Mouse (Mus musculus): ENCODE measurements around the gene Elmod1. TPM values are rescaled to one million over a fixed set of nuclear protein-coding genes. Genes with fewer than 3 reads are reported as not detected.
"Not testable (repeated sequence)": the region's sequence is repeated elsewhere in the genome, so short reads cannot be mapped to it uniquely, and the experiment has no call there.

Elmod1 gene
- polyA plus RNA-seq (2012; rRNA removed) (0.03 and 0.08 TPM in 2 replicates), polyA plus RNA-seq (2014; fragmentation: Nextera tagmentation; extraction: Ambion mirVana) (not detected in 2 replicates)

DNA sequence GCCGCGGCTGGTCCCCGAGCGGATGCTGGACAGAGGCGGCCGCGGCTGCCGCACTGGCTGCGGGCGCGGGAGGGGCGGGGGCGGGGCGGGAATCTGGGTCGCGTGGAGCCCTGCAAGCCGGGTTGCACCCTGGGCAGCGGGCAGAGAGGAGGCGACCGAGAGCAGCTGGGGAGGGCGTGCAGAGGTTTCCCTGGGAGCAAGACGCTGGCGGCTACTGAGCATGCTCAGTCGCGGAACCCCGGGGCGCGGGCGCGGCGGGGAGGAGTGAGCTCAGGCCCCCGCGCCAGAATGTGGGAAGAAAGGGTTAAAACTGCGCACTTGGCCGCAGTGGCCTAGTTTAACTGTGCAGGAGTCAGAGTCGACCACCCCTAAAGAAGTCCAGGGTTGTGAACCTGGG is at the start of gene Elmod1:
Gene Elmod1 (minus strand): TSS at position 180 of the 397 bp plus-strand sequence.
- no peaks in the 10 kb centered on the region for H3K9me3 ChIP-seq (ENCODE audit: control insufficient read depth, low read length)
- no peak within 1 kb of the TSS for H3K9ac ChIP-seq (replicated peaks)
- ATAC-seq (ENCODE audit: insufficient read depth) (no peak), DNase-seq (ENCODE audit: low read depth in 3 of 3, low spot score in 3 of 3) (no peak)
- WGBS (ENCODE audit: insufficient replicate concordance) = 2% methylated on average over 35 of the region's 36 CpGs
- H3K27me3 ChIP-seq (ENCODE audit: control insufficient read depth, insufficient read depth, low read length) = peaks cover 28% of the 10 kb centered on the region
- no peak within 1 kb of the TSS for H3K27ac ChIP-seq
- no peak for TF ChIP-seq EP300 (IDR thresholded peaks at IDR 0.05; ENCODE audit: low read depth)
- H3K4me1 ChIP-seq (replicated peaks; ENCODE audit: control insufficient read depth in 2 of 2, insufficient read depth in 2 of 2, low read length in 1 of 2) = no peaks in the 10 kb centered on the region
- no peaks in the 10 kb centered on the region for H3K36me3 ChIP-seq (replicated peaks; ENCODE audit: control insufficient read depth, insufficient read depth, low read depth)
- H3K4me3 ChIP-seq (ENCODE audit: insufficient read depth in 1 of 2, low read depth in 2 of 2, low read length in 2 of 2) = peak within 1 kb of the TSS; percentile 4 to 30; a peak in 2 of 4 replicates
- H3K4me2 ChIP-seq (ENCODE audit: low read depth) = peak within 1 kb of the TSS; percentile 33

DNA sequence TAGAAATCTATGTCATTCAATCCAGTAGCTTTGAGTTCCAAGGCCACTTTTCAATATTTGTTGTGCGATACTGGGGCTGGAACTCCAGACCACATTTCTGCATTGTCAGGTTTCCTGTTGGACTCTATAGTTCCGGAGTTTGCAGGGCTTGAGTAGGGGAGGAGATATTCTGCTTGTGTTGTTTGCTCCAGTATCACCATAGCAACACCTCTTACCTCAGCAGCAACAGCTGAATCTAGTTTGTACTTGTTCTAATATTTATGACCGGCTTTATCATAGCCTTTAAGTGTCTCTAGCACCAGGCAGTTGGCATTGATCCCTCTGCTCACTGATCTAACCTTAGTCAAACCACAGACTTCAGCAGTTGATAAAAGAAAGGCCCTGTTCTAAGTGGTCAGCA is 47.7 kb upstream of the Elmod1 start:
- DNase-seq (ENCODE audit: low read depth in 3 of 3, low spot score in 3 of 3) (no peak), ATAC-seq (ENCODE audit: insufficient read depth) (no peak)
- Histone ChIP-seq H3K4me1 (replicated peaks; ENCODE audit: control insufficient read depth in 2 of 2, insufficient read depth in 2 of 2, low read length in 1 of 2) (no peaks in the 10 kb centered on the region), H3K27ac (no peak overlapping the region), H3K4me2 (ENCODE audit: low read depth) (no peak overlapping the region), H3K9me3 (ENCODE audit: control insufficient read depth, low read length) (no peaks in the 10 kb centered on the region), H3K27me3 (ENCODE audit: control insufficient read depth, insufficient read depth, low read length) (no peaks in the 10 kb centered on the region), H3K36me3 (replicated peaks; ENCODE audit: control insufficient read depth, insufficient read depth, low read depth) (no peaks in the 10 kb centered on the region), H3K4me3 (ENCODE audit: insufficient read depth in 1 of 2, low read depth in 2 of 2, low read length in 2 of 2) (no peak overlapping the region), H3K9ac (replicated peaks) (no peak overlapping the region)
- no peak for TF ChIP-seq EP300 (IDR thresholded peaks at IDR 0.05; ENCODE audit: low read depth)
- TF ChIP-seq CTCF (IDR thresholded peaks at IDR 0.05; ENCODE audit: low read depth) = no peak
- WGBS (ENCODE audit: insufficient replicate concordance) = 50% methylated on average over 3 of the region's 3 CpGs

DNA sequence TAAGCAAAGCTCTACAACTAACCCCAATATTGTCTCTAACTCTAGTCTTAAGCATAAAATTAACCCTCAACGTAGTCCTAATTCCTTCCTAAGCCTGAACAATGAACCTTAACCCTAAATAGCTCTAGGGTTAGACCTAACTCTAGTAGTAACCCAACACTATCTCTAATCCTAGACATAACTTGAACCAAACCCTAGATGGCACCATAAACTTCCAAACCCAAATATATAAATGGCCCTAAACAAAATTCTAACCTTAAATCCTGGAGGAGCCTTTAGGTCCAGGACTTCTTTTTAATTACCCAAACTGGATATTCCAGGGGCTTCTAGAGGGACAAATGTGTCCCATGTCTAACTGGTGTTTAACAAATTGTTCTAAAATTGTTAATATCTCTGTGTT is 19.4 kb upstream of the Elmod1 start:
- Histone ChIP-seq H3K9ac (replicated peaks) (no peak overlapping the region), H3K27ac (no peak overlapping the region), H3K36me3 (replicated peaks; ENCODE audit: control insufficient read depth, insufficient read depth, low read depth) (no peaks in the 10 kb centered on the region), H3K9me3 (ENCODE audit: control insufficient read depth, low read length) (no peaks in the 10 kb centered on the region), H3K4me1 (replicated peaks; ENCODE audit: control insufficient read depth in 2 of 2, insufficient read depth in 2 of 2, low read length in 1 of 2) (no peaks in the 10 kb centered on the region), H3K27me3 (ENCODE audit: control insufficient read depth, insufficient read depth, low read length) (no peaks in the 10 kb centered on the region), H3K4me3 (ENCODE audit: insufficient read depth in 1 of 2, low read depth in 2 of 2, low read length in 2 of 2) (no peak overlapping the region), H3K4me2 (ENCODE audit: low read depth) (no peak overlapping the region)
- DNase-seq (ENCODE audit: low read depth in 3 of 3, low spot score in 3 of 3) = no peak
- TF ChIP-seq CTCF (IDR thresholded peaks at IDR 0.05; ENCODE audit: low read depth) (no peak), EP300 (IDR thresholded peaks at IDR 0.05; ENCODE audit: low read depth) (no peak)
- 56% methylated on average over 1 of the region's 1 CpGs for WGBS (ENCODE audit: insufficient replicate concordance)
- no peak for ATAC-seq (ENCODE audit: insufficient read depth)

- DNase-seq (ENCODE audit: low read depth in 3 of 3, low spot score in 3 of 3); H3K36me3 ChIP-seq (replicated peaks; ENCODE audit: control insufficient read depth, insufficient read depth, low read depth); H3K27ac ChIP-seq; H3K9ac ChIP-seq (replicated peaks); ATAC-seq (ENCODE audit: insufficient read depth); H3K9me3 ChIP-seq (ENCODE audit: control insufficient read depth, low read length); H3K4me2 ChIP-seq (ENCODE audit: low read depth); H3K4me3 ChIP-seq (ENCODE audit: insufficient read depth in 1 of 2, low read depth in 2 of 2, low read length in 2 of 2); H3K27me3 ChIP-seq (ENCODE audit: control insufficient read depth, insufficient read depth, low read length); H3K4me1 ChIP-seq (replicated peaks; ENCODE audit: control insufficient read depth in 2 of 2, insufficient read depth in 2 of 2, low read length in 1 of 2): not testable (repeated sequence)
These were observed 17.5 kb upstream of the Elmod1 start for GRCm38 (mm10) chr9:53992567-53992966.

DNA sequence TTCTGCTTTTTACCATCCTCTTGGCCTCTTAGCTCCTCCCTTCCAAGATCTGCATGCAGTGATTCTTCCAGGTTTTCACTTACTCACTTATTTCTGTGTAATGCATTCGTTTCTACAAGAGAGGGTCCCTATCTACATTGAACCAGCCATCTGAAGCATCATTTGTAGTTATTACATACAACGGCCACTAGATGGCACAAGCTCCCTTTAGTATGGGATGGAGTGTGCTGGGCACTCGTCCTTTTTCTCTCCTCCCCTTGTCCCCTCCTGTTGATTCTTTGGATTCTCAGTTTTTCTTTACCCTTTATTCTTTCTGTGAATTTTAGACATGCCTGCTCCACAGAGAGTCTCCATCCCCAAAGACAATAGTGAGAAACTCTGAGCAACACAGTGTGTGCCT is 15.8 kb upstream of the Elmod1 start:
- Histone ChIP-seq H3K27me3 (ENCODE audit: control insufficient read depth, insufficient read depth, low read length) (no peaks in the 10 kb centered on the region), H3K27ac (no peak overlapping the region), H3K4me3 (ENCODE audit: insufficient read depth in 1 of 2, low read depth in 2 of 2, low read length in 2 of 2) (no peak overlapping the region), H3K4me2 (ENCODE audit: low read depth) (no peak overlapping the region), H3K4me1 (replicated peaks; ENCODE audit: control insufficient read depth in 2 of 2, insufficient read depth in 2 of 2, low read length in 1 of 2) (no peaks in the 10 kb centered on the region), H3K36me3 (replicated peaks; ENCODE audit: control insufficient read depth, insufficient read depth, low read depth) (no peaks in the 10 kb centered on the region), H3K9ac (replicated peaks) (no peak overlapping the region), H3K9me3 (ENCODE audit: control insufficient read depth, low read length) (no peaks in the 10 kb centered on the region)
- peak in 2 of 3 experiments; percentile 9 to 33 for DNase-seq (ENCODE audit: low read depth in 3 of 3, low spot score in 3 of 3)
- TF ChIP-seq CTCF (IDR thresholded peaks at IDR 0.05; ENCODE audit: low read depth) = peak; percentile 72
- no peak for TF ChIP-seq EP300 (IDR thresholded peaks at IDR 0.05; ENCODE audit: low read depth)
- no peak for ATAC-seq (ENCODE audit: insufficient read depth)
- 1% methylated on average over 3 of the region's 3 CpGs for WGBS (ENCODE audit: insufficient replicate concordance)
